Mouse (Mus musculus): ENCODE measurements at regions not wholly inside any gene's neighbourhood (a gene's known extent, or its start where the extent isn't known, plus 50 kb on each side); places are given as distances from the start of the nearest gene placed in this dataset.

GRCm38 (mm10) chr3:146345308-146345780 is 59.1 kb upstream of the Ssx2ip start:
- TF ChIP-seq CTCF (IDR thresholded peaks at IDR 0.05; ENCODE audit: extremely low read depth, insufficient read depth, low read length) (peak; percentile 95), POLR2A (IDR thresholded peaks at IDR 0.05; ENCODE audit: extremely low read depth, insufficient read depth, low read length) (0 out of 2 replicates have a peak, but pooled peaks have one; percentile 10)
